Mouse (Mus musculus) left cerebral cortex, postnatal 25 days (tissue): ENCODE data around the gene B3gnt8. TPM values are rescaled to one million over a fixed set of nuclear protein-coding genes. Genes with fewer than 3 reads are reported as not detected.
A peak's percentile ranks its signal among the peaks of the same experiment; 100 is the strongest.

Experiments
- DNase-seq, 2 experiments: peaks; one replicate each; pipeline ENCODE4 v3.0.0; 2022; ENCODE audit warnings: low spot score in 2 of 2, mixed read lengths in 1 of 2
- intact Hi-C: fragments of 180-260 bp; cut with DNase I; formaldehyde crosslinking; loops from one replicate; pipeline ENCODE4 v1.15.1; 2025
- total RNA-seq, 2 experiments: library from RNA; stranded (reverse); gene quantifications; 2 replicates each; pipeline ENCODE4 v1.2.3; 2021

Gene B3gnt8
- total RNA-seq, 2 experiments from 2014 or later: 0.34 to 0.82 TPM

GRCm38 (mm10) chr7:25617376-25618160, 8.9 kb upstream of the B3gnt8 start:
- DNase-seq: no peak
- intact Hi-C loops: no loop called here

GRCm38 (mm10) chr7:25618865-25619721, 7.4 kb upstream of the B3gnt8 start, which contains the start of gene Dmac2:
Dmac2 (plus strand) TSS chr7:25619414.
- peak; percentile 95 to 97 for DNase-seq
- intact Hi-C loops: no loop called here

GRCm38 (mm10) chr7:25619722-25619991, 6.8 kb upstream of the B3gnt8 start:
- intact Hi-C loops: no loop called here
- no peak for DNase-seq

GRCm38 (mm10) chr7:25620101-25620500, 6.4 kb upstream of the B3gnt8 start:
- no peak for DNase-seq
- intact Hi-C loops: no loop called here

GRCm38 (mm10) chr7:25620751-25621150, 5.7 kb upstream of the B3gnt8 start:
- intact Hi-C loops: no loop called here
- no peak for DNase-seq

GRCm38 (mm10) chr7:25623857-25624370, 2.5 kb upstream of the B3gnt8 start:
- intact Hi-C loops: no loop called here
- DNase-seq: peak in 1 of 2 experiments; percentile 39

GRCm38 (mm10) chr7:25624851-25625250, 1.6 kb upstream of the B3gnt8 start:
- no peak for DNase-seq
- intact Hi-C loops: no loop called here

- no peak for DNase-seq
- intact Hi-C loops: no loop called here
These were observed 732 bp upstream of the B3gnt8 start for GRCm38 (mm10) chr7:25625594-25626250.

GRCm38 (mm10) chr7:25627431-25628322, 1.2 kb downstream of the B3gnt8 start:
- no peak for DNase-seq
- intact Hi-C loops: no loop called here

- no peak for DNase-seq
These were observed 1.8 kb downstream of the B3gnt8 start for GRCm38 (mm10) chr7:25628323-25628620.

GRCm38 (mm10) chr7:25632679-25633078, 6.2 kb downstream of the B3gnt8 start:
- intact Hi-C loops: no loop called here
- DNase-seq: no peak

More at GRCm38 (mm10) chr7:25628323-25628620, 1.8 kb downstream of the B3gnt8 start:
- intact Hi-C loops: no loop called here

- DNase-seq: no peak
- intact Hi-C loops: no loop called here
These were observed 9.9 kb downstream of the B3gnt8 start for GRCm38 (mm10) chr7:25636373-25636772.

- intact Hi-C loops: no loop called here
- DNase-seq: no peak
These were observed 10.6 kb downstream of the B3gnt8 start for GRCm38 (mm10) chr7:25637099-25637498.

- peak; percentile 32 to 85 for DNase-seq
- intact Hi-C loops: no loop called here
These were observed 13.3 kb downstream of the B3gnt8 start for GRCm38 (mm10) chr7:25639754-25640153.

- intact Hi-C loops: no loop called here
- no peak for DNase-seq
These were observed 17.7 kb downstream of the B3gnt8 start for GRCm38 (mm10) chr7:25644136-25644535.

- intact Hi-C loops: no loop called here
- DNase-seq: no peak
These were observed 18.2 kb downstream of the B3gnt8 start for GRCm38 (mm10) chr7:25644631-25645030.

- intact Hi-C loops: no loop called here
- no peak for DNase-seq
These were observed 18.6 kb downstream of the B3gnt8 start for GRCm38 (mm10) chr7:25645074-25645473.

- DNase-seq: no peak
- intact Hi-C loops: no loop called here
These were observed 21.2 kb downstream of the B3gnt8 start for GRCm38 (mm10) chr7:25647574-25648123.

- DNase-seq: no peak
- intact Hi-C loops: no loop called here
These were observed 23.4 kb downstream of the B3gnt8 start for GRCm38 (mm10) chr7:25649839-25650238.
